Comparison of ENCODE assay signal across 7 mouse cellular contexts in the genomic region with DNA sequence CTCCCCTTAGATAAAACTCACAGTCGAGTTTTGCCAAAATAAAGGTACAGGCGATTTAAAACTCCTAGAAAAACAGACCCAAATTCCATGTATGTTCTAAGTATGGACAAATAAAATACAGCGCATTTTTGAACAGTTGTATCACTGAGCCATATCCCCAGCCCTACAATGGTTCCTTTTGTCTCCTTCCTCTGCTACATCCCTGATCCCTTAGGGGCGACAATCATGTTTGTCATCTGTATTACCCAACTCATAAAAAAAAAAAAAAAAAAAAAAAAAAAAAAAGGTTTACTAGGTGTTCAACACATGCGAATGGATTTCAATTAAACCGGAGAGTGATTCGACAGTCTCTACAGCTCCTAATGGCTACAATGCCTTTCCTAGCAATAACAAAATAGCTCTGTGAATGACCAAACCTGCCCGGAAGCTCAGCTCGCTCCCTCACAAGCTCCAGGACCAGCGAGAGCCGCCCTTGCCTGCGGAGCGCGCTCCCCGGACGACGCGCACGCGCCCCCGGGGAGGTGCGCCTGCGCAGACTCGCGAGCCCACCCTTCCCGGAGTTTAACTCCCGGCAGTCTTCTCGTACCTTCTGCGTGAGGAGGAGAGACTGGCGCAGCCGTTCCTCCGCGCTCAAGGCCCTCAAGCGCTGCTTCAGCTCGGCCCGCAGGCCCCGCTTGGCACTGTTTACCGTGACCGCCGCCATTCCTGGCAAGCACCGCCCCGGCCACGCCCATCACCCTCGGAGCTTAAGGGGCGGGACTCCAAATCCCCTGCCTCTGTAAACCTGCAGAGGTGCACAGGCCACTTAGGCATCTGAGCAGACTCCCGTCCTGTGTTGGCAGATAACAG. TPM values are rescaled to one million over a fixed set of nuclear protein-coding genes. Genes with fewer than 3 reads are reported as not detected.
DNase-seq lines count a peak whose midpoint lies in the region; ATAC-seq and TF ChIP-seq lines count a peak whose summit lies in the region.
"Not testable (repeated sequence)": the region's sequence is repeated elsewhere in the genome, so short reads cannot be mapped to it uniquely, and the experiment has no call there.

No protein-coding gene starts in this region.

- H3K4me2 ChIP-seq in forebrain, postnatal 0 days (ENCODE audit: low read depth): peak overlapping the region; percentile 46
- peak overlapping the region; percentile 49 for H3K4me2 ChIP-seq in hindbrain, embryonic 13.5 days
- H3K4me2 ChIP-seq in lung, embryonic 15.5 days: peak overlapping the region; percentile 49
- peak overlapping the region; percentile 40 for H3K4me2 ChIP-seq in neural tube, embryonic 14.5 days (ENCODE audit: low read depth, low read length)

- H3K27me3 ChIP-seq in forebrain, postnatal 0 days (ENCODE audit: insufficient read depth, low read length); hindbrain, embryonic 13.5 days; lung, embryonic 15.5 days; neural tube, embryonic 14.5 days (ENCODE audit: control insufficient read depth, insufficient read depth, low read length): not testable (repeated sequence)

- H3K27ac ChIP-seq in forebrain, postnatal 0 days (ENCODE audit: low read depth, low read length): peak overlapping the region; percentile 57
- peak overlapping the region; percentile 79 for H3K27ac ChIP-seq in hindbrain, embryonic 13.5 days
- H3K27ac ChIP-seq in lung, embryonic 15.5 days: peak overlapping the region; percentile 74; the same call in 1 of the 2 replicates
- 0 out of 2 replicates have a peak overlapping the region, but pooled peaks have one; percentile 22 for H3K27ac ChIP-seq in neural tube, embryonic 14.5 days (ENCODE audit: low read depth, low read length)

- 9% methylated on average over 16 of the region's 46 CpGs for WGBS in forebrain, postnatal 0 days
- WGBS in hindbrain, embryonic 13.5 days: 7% methylated on average over 19 of the region's 46 CpGs
- 4% methylated on average over 20 of the region's 46 CpGs for WGBS in lung, embryonic 15.5 days
- 17% methylated on average over 7 of the region's 46 CpGs for WGBS in neural tube, embryonic 14.5 days

- peak; percentile 24 for DNase-seq in ZHBTc4 (ENCODE audit: low read depth, low spot score)
- peak; percentile 36 to 46 for DNase-seq in cerebellum, postnatal 36 days
- DNase-seq in forebrain, postnatal 0 days: peak; percentile 48
- peak; percentile 31 for DNase-seq in layer of hippocampus, adult 9-10 months (ENCODE audit: low spot score)

- not testable (repeated sequence) for H3K9me3 ChIP-seq in forebrain, postnatal 0 days (ENCODE audit: low read length); hindbrain, embryonic 13.5 days; lung, embryonic 15.5 days; neural tube, embryonic 14.5 days (ENCODE audit: control insufficient read depth, low read length)

- not testable (repeated sequence) for H3K36me3 ChIP-seq in forebrain, postnatal 0 days (ENCODE audit: insufficient read depth); hindbrain, embryonic 13.5 days; lung, embryonic 15.5 days; neural tube, embryonic 14.5 days (ENCODE audit: control insufficient read depth, insufficient read depth, low read length)

- peak overlapping the region; percentile 49 for H3K9ac ChIP-seq in forebrain, postnatal 0 days
- peak overlapping the region; percentile 49; the same call in 1 of the 2 replicates for H3K9ac ChIP-seq in hindbrain, embryonic 13.5 days
- not testable (repeated sequence) for H3K9ac ChIP-seq in lung, embryonic 15.5 days
- 0 out of 2 replicates have a peak overlapping the region, but pooled peaks have one; percentile 25 for H3K9ac ChIP-seq in neural tube, embryonic 14.5 days (replicated peaks; ENCODE audit: low read depth, low read length)

- not testable (repeated sequence) for TF ChIP-seq CTCF in forebrain, postnatal 0 days (IDR thresholded peaks at IDR 0.05; ENCODE audit: low read depth)

- H3K4me3 ChIP-seq in forebrain, postnatal 0 days (ENCODE audit: low read depth, low read length): peak overlapping the region; percentile 33
- H3K4me3 ChIP-seq in hindbrain, embryonic 13.5 days: peak overlapping the region; percentile 37
- peak overlapping the region; percentile 35 for H3K4me3 ChIP-seq in lung, embryonic 15.5 days
- H3K4me3 ChIP-seq in neural tube, embryonic 14.5 days (ENCODE audit: low read depth, low read length): peak overlapping the region; percentile 33

- H3K4me1 ChIP-seq in forebrain, postnatal 0 days (ENCODE audit: insufficient read depth); hindbrain, embryonic 13.5 days (replicated peaks); lung, embryonic 15.5 days; neural tube, embryonic 14.5 days (ENCODE audit: control insufficient read depth, insufficient read depth, low read length): not testable (repeated sequence)

- peak; percentile 94 for ATAC-seq in forebrain, postnatal 0 days
- ATAC-seq in hindbrain, embryonic 13.5 days (ENCODE audit: low FRiP score): peak; percentile 96
- peak; percentile 96 for ATAC-seq in lung, embryonic 15.5 days (ENCODE audit: borderline replicate concordance, extremely low read depth, low FRiP score, low TSS enrichment)
- ATAC-seq in neural tube, embryonic 14.5 days (ENCODE audit: low read depth): peak; percentile 94

RNA-seq across cellular contexts. Expression of a gene that starts 0.8 kb away (rescaled TPM):
- 11.2 and 14.8 TPM in 2 replicates for total RNA-seq in forebrain, postnatal 0 days (2014; rRNA removed)
- 41.8 and 52.8 TPM in 2 replicates for polyA plus RNA-seq in forebrain, postnatal 0 days (2015; fragmentation: Nextera tagmentation; extraction: Ambion mirVana)
- polyA plus RNA-seq in hindbrain, embryonic 13.5 days (2015; fragmentation: Nextera tagmentation; extraction: Ambion mirVana): 41.8 and 44.5 TPM in 2 replicates
- polyA plus RNA-seq in lung, embryonic 15.5 days (2015; fragmentation: Nextera tagmentation; extraction: Ambion mirVana): 40.1 and 42.8 TPM in 2 replicates
- polyA plus RNA-seq in neural tube, embryonic 14.5 days (2014; fragmentation: Nextera tagmentation; extraction: Ambion mirVana): 34.3 and 55.4 TPM in 2 replicates

RNA-seq across cellular contexts. Expression of a gene that starts 12.4 kb away (rescaled TPM):
- 0.62 TPM in 1 of 2 replicates, not detected in the other for total RNA-seq in forebrain, postnatal 0 days (2014; rRNA removed)
- not detected in 2 replicates for polyA plus RNA-seq in forebrain, postnatal 0 days (2015; fragmentation: Nextera tagmentation; extraction: Ambion mirVana)
- not detected in 2 replicates for polyA plus RNA-seq in hindbrain, embryonic 13.5 days (2015; fragmentation: Nextera tagmentation; extraction: Ambion mirVana)
- polyA plus RNA-seq in lung, embryonic 15.5 days (2015; fragmentation: Nextera tagmentation; extraction: Ambion mirVana): 1.9 and 2.6 TPM in 2 replicates
- 0.28 TPM in 1 of 2 replicates, not detected in the other for polyA plus RNA-seq in neural tube, embryonic 14.5 days (2014; fragmentation: Nextera tagmentation; extraction: Ambion mirVana)

Comparison
In these comparisons a context has a peak if more than half of its experiments do, and no peak if none do; other contexts are left out.
1. Peak in every context shown above with its lines: DNase-seq, ATAC-seq, H3K4me3 ChIP-seq and H3K27ac ChIP-seq.
2. H3K27ac ChIP-seq: peak in every context shown above with its lines; median percentile 79 in hindbrain, embryonic 13.5 days; 74 in lung, embryonic 15.5 days; 57 in forebrain, postnatal 0 days; 22 in neural tube, embryonic 14.5 days.